Mouse (Mus musculus) embryonic fibroblast, embryonic 13.5 days (primary cell): ENCODE measurements at regions not wholly inside any gene's neighbourhood (a gene's known extent, or its start where the extent isn't known, plus 50 kb on each side); places are given as distances from the start of the nearest gene placed in this dataset.

Experiments
- H3K27ac ChIP-seq: 2 replicates; pipeline ENCODE4 v1.5.1; 2012; ENCODE audit warnings: low read length, control low read depth, inconsistent platforms; ENCODE audit not compliant: insufficient read depth
- H3K4me1 ChIP-seq: 2 replicates; pipeline ENCODE4 v1.6.1; 2011; ENCODE audit warnings: low read length; ENCODE audit not compliant: control insufficient read depth, insufficient read depth
- H3K4me3 ChIP-seq: 2 replicates; pipeline ENCODE4 v1.5.1; 2011; ENCODE audit warnings: mild to moderate bottlenecking, control low read depth, low read length; ENCODE audit not compliant: insufficient read depth
- CTCF ChIP-seq: IDR thresholded peaks from 2 replicates; pipeline ENCODE4 v1.5.1; 2011; ENCODE audit warnings: mild to moderate bottlenecking, control low read depth, low read length, moderate library complexity, borderline replicate concordance; ENCODE audit not compliant: insufficient read depth
- POLR2A ChIP-seq: IDR thresholded peaks from 2 replicates; pipeline ENCODE4 v1.6.1; 2011; ENCODE audit warnings: low read depth, mild to moderate bottlenecking, control low read depth, low read length, moderate library complexity

- Histone ChIP-seq H3K27ac (no peak overlapping the region), H3K4me1 (peaks cover 10% of the 10 kb centered on the region; the same call in 1 of the 2 replicates), H3K4me3 (no peak overlapping the region)
- TF ChIP-seq CTCF (no peak), POLR2A (no peak)
Observed at GRCm38 (mm10) chr13:104576188-104576789, 216.0 kb upstream of the Srek1ip1 start.

GRCm38 (mm10) chr13:104577856-104578255, 214.4 kb upstream of the Srek1ip1 start:
- Histone ChIP-seq H3K4me1 (0 out of 2 replicates have a peak, but pooled peaks cover 2% of the 10 kb centered on the region), H3K4me3 (no peak overlapping the region), H3K27ac (no peak overlapping the region)
- no peak for TF ChIP-seq POLR2A
- no peak for TF ChIP-seq CTCF

- 0 out of 2 replicates have a peak, but pooled peaks cover 2% of the 10 kb centered on the region for H3K4me1 ChIP-seq
- TF ChIP-seq POLR2A (no peak), CTCF (no peak)
- H3K4me3 ChIP-seq = no peak overlapping the region
- 0 out of 2 replicates have a peak overlapping the region, but pooled peaks have one; percentile 4 for H3K27ac ChIP-seq
Observed at GRCm38 (mm10) chr13:104580686-104581350, 211.5 kb upstream of the Srek1ip1 start.
